Mouse (Mus musculus) heart, adult 2 months (tissue): ENCODE data around the gene Arl4c.

Experiments used
- CTCF ChIP-seq: fragments of 200-600 bp; IDR thresholded peaks from 2 replicates; pipeline ENCODE4 v1.8.1; 2022; ENCODE audit warnings: antibody characterized with exemption, mild to moderate bottlenecking, moderate library complexity
- POLR2A ChIP-seq: fragments of 200-500 bp; IDR thresholded peaks from 2 replicates; pipeline ENCODE4 v1.6.1; 2011; ENCODE audit warnings: mild to moderate bottlenecking, low read depth, low read length, control low read depth; ENCODE audit not compliant: insufficient read depth

DNA sequence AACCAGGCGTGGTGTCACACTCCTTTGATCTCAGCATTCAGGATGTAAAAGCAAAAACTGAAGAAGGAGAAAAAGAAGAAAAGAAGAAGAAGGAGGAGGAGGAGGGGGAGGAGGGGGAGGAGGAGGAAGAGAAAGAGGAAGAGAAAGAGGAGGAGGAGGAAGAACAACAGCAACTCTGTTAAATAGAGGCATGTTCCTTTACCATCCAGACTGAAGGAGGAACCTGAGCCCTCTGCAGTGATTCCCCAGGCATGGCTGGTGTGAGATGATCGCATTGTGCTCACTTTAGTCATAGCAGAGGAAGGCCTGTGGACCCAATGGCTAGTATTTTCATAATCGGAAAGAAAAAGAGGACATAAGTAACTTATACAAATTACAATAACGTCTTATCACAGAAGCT is 59.3 kb downstream of the Arl4c start:
- TF ChIP-seq POLR2A = no peak
- no peak for TF ChIP-seq CTCF
